Mouse (Mus musculus) ES-E14 (cell line): ENCODE measurements around the gene Ebf3.

Source experiments
- CHD2 ChIP-seq: IDR thresholded peaks from 2 replicates; pipeline ENCODE4 v1.6.1; 2014; ENCODE audit warnings: mild to moderate bottlenecking, low read depth, low read length, inconsistent platforms
- HCFC1 ChIP-seq: IDR thresholded peaks from 2 replicates; pipeline ENCODE4 v1.6.1; 2012; ENCODE audit warnings: low read length, inconsistent platforms, borderline replicate concordance; ENCODE audit not compliant: insufficient read depth
- MAFK ChIP-seq: IDR thresholded peaks from 2 replicates; pipeline ENCODE4 v1.6.1; 2014; ENCODE audit warnings: mild to moderate bottlenecking, low read depth, low read length, inconsistent platforms; ENCODE audit not compliant: insufficient read depth
- ZC3H11A ChIP-seq: IDR thresholded peaks from 2 replicates; pipeline ENCODE4 v1.6.1; 2012; ENCODE audit warnings: low read depth, mild to moderate bottlenecking, inconsistent platforms, low read length, borderline replicate concordance
- ZNF384 ChIP-seq: IDR thresholded peaks from 2 replicates; pipeline ENCODE4 v1.6.1; 2012; ENCODE audit warnings: low read depth, low read length, inconsistent platforms

GRCm38 (mm10) chr7:137277713-137278112 is 36.5 kb downstream of the Ebf3 start:
- TF ChIP-seq CHD2, result no peak
- TF ChIP-seq ZC3H11A, result no peak
- TF ChIP-seq MAFK, result no peak
- no peak for TF ChIP-seq ZNF384
- no peak for TF ChIP-seq HCFC1
